Mouse (Mus musculus) ES-Bruce4 (cell line): ENCODE results near the gene Cdh11.

Experiments used
- CTCF ChIP-seq: IDR thresholded peaks from one replicate; pipeline ENCODE4 v1.8.1; 2011; ENCODE audit warnings: low read depth, low read length
- EP300 ChIP-seq: IDR thresholded peaks from 2 replicates; pipeline ENCODE4 v1.6.1; 2011; ENCODE audit warnings: low read depth, low read length; ENCODE audit not compliant: insufficient read depth
- POLR2A ChIP-seq: IDR thresholded peaks from one replicate; pipeline ENCODE4 v1.8.1; 2011; ENCODE audit warnings: low read length; ENCODE audit not compliant: insufficient read depth

DNA sequence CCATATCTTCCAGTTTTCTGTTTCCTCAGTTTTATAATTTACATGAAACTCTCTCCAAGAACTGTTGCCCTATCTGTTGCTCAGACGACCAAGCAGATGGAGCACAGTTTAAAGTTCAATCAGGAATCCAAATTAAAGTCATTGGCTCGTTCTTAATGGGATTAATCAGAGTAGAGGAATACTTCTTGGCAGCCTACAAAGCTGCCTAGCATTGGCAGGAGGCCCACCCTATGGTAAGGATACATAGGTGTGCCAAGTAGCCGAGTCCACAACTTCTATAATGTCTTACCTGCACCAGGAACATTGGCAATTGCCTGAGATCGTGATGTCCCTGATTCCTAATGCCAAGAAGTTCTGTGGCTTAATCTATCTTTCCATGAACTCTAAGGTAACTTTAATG lies 173.3 kb downstream of the Cdh11 start:
- TF ChIP-seq POLR2A = no peak
- TF ChIP-seq CTCF = no peak
- no peak for TF ChIP-seq EP300
